Mouse (Mus musculus) ES-E14 (cell line): Measurements from ENCODE around the gene Igfbp1. TPM values are rescaled to one million over a fixed set of nuclear protein-coding genes. Genes with fewer than 3 reads are reported as not detected.

Experiments
- DNase-seq: peaks from one replicate; pipeline ENCODE4 v3.0.0-alpha.2; 2013; ENCODE audit warnings: low read depth, low spot score
- H3K27ac ChIP-seq: 2 replicates; pipeline ENCODE4 v1.5.1; 2012; ENCODE audit warnings: low read depth, mild to moderate bottlenecking, low read length, moderate library complexity, mixed read lengths; ENCODE audit not compliant: poor library complexity, insufficient read depth, severe bottlenecking
- H3K36me3 ChIP-seq: 2 replicates; pipeline ENCODE4 v1.6.1; 2012; ENCODE audit warnings: mild to moderate bottlenecking, low read length, moderate library complexity, mixed read lengths; ENCODE audit not compliant: control insufficient read depth, poor library complexity, insufficient read depth, severe bottlenecking
- H3K4me1 ChIP-seq, 2 experiments: fragments of 150-350 bp in 1 of 2; sonication (generic) in 1 of 2; 2 replicates each; pipeline ENCODE4 v1.6.1; 2012; ENCODE audit warnings: low read length in 2 of 2, mild to moderate bottlenecking in 1 of 2, mixed read lengths in 1 of 2; ENCODE audit not compliant: control insufficient read depth in 2 of 2, insufficient read depth in 2 of 2, poor library complexity in 1 of 2
- H3K4me3 ChIP-seq, 2 experiments: fragments of 150-350 bp in 1 of 2; sonication (generic) in 1 of 2; 2 replicates each; pipeline ENCODE4 v1.5.1; 2012; ENCODE audit warnings: low read length in 2 of 2, low read depth in 1 of 2, mild to moderate bottlenecking in 1 of 2, mixed read lengths in 1 of 2; ENCODE audit not compliant: insufficient read depth in 1 of 2, poor library complexity in 1 of 2, severe bottlenecking in 1 of 2
- H3K9ac ChIP-seq: 2 replicates; pipeline ENCODE4 v1.6.1; 2012; ENCODE audit warnings: low read depth, mild to moderate bottlenecking, low read length, mixed read lengths; ENCODE audit not compliant: poor library complexity, insufficient read depth, severe bottlenecking
- H3K9me3 ChIP-seq: fragments of 150-350 bp; sonication (generic); 2 replicates; pipeline ENCODE4 v1.6.1; 2012; ENCODE audit warnings: low read depth, mild to moderate bottlenecking, low read length; ENCODE audit not compliant: control insufficient read depth, insufficient read depth
- CHD2 ChIP-seq: IDR thresholded peaks from 2 replicates; pipeline ENCODE4 v1.6.1; 2014; ENCODE audit warnings: mild to moderate bottlenecking, low read depth, low read length, inconsistent platforms
- HCFC1 ChIP-seq: IDR thresholded peaks from 2 replicates; pipeline ENCODE4 v1.6.1; 2012; ENCODE audit warnings: low read length, inconsistent platforms, borderline replicate concordance; ENCODE audit not compliant: insufficient read depth
- MAFK ChIP-seq: IDR thresholded peaks from 2 replicates; pipeline ENCODE4 v1.6.1; 2014; ENCODE audit warnings: mild to moderate bottlenecking, low read depth, low read length, inconsistent platforms; ENCODE audit not compliant: insufficient read depth
- ZC3H11A ChIP-seq: IDR thresholded peaks from 2 replicates; pipeline ENCODE4 v1.6.1; 2012; ENCODE audit warnings: low read depth, mild to moderate bottlenecking, inconsistent platforms, low read length, borderline replicate concordance
- ZNF384 ChIP-seq: IDR thresholded peaks from 2 replicates; pipeline ENCODE4 v1.6.1; 2012; ENCODE audit warnings: low read depth, low read length, inconsistent platforms
- in situ Hi-C, 2 experiments: fragments of 600-800 bp; cut with MboI; formaldehyde crosslinking; loops; one replicate each; pipeline ENCODE4 v1.15.1; 2025; ENCODE audit warnings: low sequenced_read_pairs in 2 of 2, inconsistent platforms in 1 of 2; ENCODE audit not compliant: unreplicated experiment in 2 of 2
- total RNA-seq: library from RNA; depleted of rRNA; stranded (reverse); fragments of 300-350 nt; gene quantifications from 2 replicates; pipeline ENCODE4 v1.2.3, GENCODE M21; 2012

The Igfbp1 gene
- total RNA-seq, 1 experiment = not detected

DNA sequence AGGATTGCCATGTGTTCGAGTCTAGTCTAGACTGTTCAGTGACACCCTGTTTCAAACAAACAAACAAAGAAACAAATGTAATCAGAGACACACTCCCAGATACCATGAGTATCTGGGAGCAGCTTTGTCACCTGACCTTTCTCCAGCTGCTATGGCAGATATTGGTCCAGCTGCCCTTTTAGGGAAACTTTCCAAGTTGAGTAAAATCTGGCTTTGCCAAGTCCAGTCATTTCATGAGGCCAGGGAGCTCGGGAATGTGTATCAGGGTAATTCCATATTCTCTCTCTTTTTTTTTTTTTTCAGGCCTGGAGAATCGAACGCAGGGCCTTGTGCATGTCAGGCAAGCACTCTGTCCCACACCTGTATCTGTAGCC, 2.3 kb upstream of the Igfbp1 start:
- no peak overlapping the region for H3K4me3 ChIP-seq
- TF ChIP-seq HCFC1 (no peak), CHD2 (no peak), ZNF384 (no peak), MAFK (no peak), ZC3H11A (no peak)
- no peak overlapping the region for H3K27ac ChIP-seq
- H3K36me3 ChIP-seq = no peaks in the 10 kb centered on the region
- in situ Hi-C loops = no loop called here
- DNase-seq = no peak
- H3K9ac ChIP-seq = no peak overlapping the region
- no peaks in the 10 kb centered on the region for H3K9me3 ChIP-seq
- no peaks in the 10 kb centered on the region for H3K4me1 ChIP-seq

DNA sequence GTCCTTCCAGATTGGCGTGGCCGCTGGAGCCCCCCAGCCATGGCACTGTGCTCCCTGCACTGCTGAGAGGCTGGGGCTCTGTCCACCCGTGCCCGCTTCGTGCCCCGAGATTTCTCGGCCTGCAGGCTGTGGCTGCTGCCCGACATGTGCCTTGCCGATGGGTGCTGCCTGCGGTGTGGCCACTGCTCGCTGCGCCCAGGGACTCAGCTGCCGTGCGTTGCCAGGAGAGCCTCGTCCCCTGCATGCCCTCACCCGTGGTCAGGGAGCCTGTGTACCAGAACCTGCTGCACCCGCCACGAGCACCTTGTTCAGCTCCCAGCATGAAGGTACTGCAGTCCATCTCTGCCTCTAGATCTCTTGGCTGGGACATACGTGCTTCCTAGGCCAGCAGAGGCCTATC, 424 bp downstream of the Igfbp1 start:
- H3K4me3 ChIP-seq = peak overlapping the region in 1 of 2 experiments; percentile 16; a peak in 1 of 4 replicates
- H3K9me3 ChIP-seq = no peaks in the 10 kb centered on the region
- TF ChIP-seq MAFK (no peak), HCFC1 (no peak), ZC3H11A (no peak), CHD2 (no peak), ZNF384 (no peak)
- no peaks in the 10 kb centered on the region for H3K4me1 ChIP-seq
- no peak overlapping the region for H3K27ac ChIP-seq
- H3K36me3 ChIP-seq = no peaks in the 10 kb centered on the region
- in situ Hi-C loops = no loop called here
- H3K9ac ChIP-seq = no peak overlapping the region
- DNase-seq = no peak

DNA sequence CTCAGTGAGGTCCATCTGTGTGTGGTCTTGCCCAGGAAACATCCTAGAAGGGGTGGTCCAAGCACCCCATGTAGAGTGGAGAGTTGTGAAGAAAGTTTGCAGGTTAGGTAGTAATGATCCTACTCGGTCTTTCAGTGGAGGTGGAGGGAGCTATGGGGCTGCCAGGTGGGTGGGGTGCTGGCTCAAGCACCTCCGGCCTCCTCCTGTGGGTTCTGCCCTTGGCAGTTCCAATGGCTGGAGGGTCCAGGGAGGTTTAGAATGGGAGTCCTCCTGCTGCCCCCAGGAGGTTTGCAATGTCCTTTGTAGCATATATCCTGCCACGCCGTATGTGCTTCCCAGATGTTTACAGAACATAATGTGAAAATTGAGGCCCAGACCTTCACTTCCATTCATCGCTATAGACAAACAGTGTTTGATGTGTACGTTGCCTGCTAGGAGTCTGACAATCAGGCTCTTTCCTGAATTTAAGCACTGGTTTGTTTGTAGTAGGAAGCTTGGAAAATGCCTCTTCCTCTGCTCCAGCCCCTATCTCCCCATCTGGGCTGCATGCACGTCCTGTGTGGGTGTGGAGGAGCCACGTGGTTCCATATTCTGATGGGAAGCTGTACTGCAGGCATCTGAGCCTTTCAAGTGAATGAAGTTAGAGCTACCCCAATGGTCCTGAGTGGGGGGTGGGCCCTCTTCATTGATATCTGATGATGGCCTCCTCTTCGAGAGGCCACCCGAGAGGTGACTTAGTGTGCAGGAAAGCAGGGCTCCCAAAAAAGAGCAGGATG, 1.1 kb downstream of the Igfbp1 start:
- DNase-seq = no peak
- Histone ChIP-seq H3K9me3 (no peaks in the 10 kb centered on the region), H3K9ac (no peak overlapping the region), H3K4me3 (no peak overlapping the region), H3K36me3 (no peaks in the 10 kb centered on the region), H3K4me1 (no peaks in the 10 kb centered on the region), H3K27ac (no peak overlapping the region)
- in situ Hi-C loops = no loop called here
- no peak for TF ChIP-seq MAFK
- no peak for TF ChIP-seq CHD2
- TF ChIP-seq ZC3H11A = no peak
- TF ChIP-seq HCFC1 = no peak
- no peak for TF ChIP-seq ZNF384

DNA sequence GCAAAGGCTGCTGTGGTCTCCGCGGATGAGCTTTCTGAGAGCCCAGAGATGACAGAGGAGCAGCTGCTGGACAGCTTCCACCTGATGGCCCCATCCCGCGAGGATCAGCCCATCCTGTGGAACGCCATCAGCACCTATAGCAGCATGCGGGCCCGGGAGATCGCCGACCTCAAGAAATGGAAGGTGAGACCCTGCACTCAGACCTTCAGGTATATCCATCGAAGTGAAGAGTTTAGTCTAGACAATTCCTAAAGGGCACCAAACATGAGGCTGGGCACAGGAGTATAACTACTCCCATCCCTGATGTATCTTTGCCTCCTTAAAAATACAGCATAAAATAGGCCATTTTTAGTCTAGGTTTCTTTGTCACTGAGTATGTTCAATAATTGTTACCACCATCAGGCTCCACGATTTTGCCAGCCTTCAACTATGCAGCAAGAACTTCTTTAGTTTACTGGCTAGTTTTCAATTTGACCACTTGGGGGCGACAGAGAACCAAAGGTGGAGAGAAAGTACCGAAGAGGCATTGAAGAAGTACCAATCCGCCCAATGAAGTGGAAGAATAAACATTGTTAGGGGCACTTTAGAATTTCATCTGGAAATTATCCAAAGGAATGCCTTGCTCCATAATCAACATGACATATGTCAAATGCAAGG, 2.3 kb downstream of the Igfbp1 start:
- H3K9me3 ChIP-seq = no peaks in the 10 kb centered on the region
- in situ Hi-C loops = loop anchor here (10.0 to 25.0 kb wide), 3 partner anchors 365 to 1205 kb away; no protein-coding TSS in a partner anchor
- TF ChIP-seq ZC3H11A (peak; percentile 76; the same call in 1 of the 2 replicates), ZNF384 (no peak)
- no peak overlapping the region for H3K4me3 ChIP-seq
- H3K27ac ChIP-seq = no peak overlapping the region
- H3K36me3 ChIP-seq = no peaks in the 10 kb centered on the region
- no peak overlapping the region for H3K9ac ChIP-seq
- H3K4me1 ChIP-seq = no peaks in the 10 kb centered on the region
- peak; percentile 83 for DNase-seq

DNA sequence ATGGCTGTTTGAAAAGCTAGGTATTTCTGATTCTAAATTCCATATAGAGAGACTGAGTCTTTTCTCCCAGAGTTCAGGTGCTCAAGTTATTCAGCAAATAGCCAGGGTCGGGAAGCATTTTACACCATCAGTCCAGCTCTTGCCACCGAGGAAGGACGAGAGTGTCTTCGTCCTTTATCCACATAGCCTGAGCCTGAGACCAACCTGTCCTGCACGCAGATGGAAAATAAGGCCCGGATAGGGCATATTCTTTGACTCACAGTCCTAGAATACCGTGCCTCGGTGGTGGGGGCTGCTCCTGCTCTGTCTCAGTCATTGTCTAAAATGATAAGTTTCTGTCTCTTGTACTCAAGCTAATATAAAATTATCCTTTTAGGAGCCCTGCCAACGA, 2.8 kb downstream of the Igfbp1 start:
- Histone ChIP-seq H3K4me3 (no peak overlapping the region), H3K4me1 (no peaks in the 10 kb centered on the region), H3K9me3 (no peaks in the 10 kb centered on the region), H3K27ac (no peak overlapping the region), H3K9ac (no peak overlapping the region), H3K36me3 (no peaks in the 10 kb centered on the region)
- no peak for DNase-seq
- no peak for TF ChIP-seq MAFK
- TF ChIP-seq ZNF384 = no peak
- no peak for TF ChIP-seq CHD2
- no peak for TF ChIP-seq HCFC1
- TF ChIP-seq ZC3H11A = no peak
- in situ Hi-C loops = loop anchor here (10.0 to 25.0 kb wide), 3 partner anchors 364 to 1204 kb away; no protein-coding TSS in a partner anchor
